Mouse (Mus musculus) neural tube, embryonic 14.5 days (tissue): ENCODE data around the gene Cpe. TPM values are rescaled to one million over a fixed set of nuclear protein-coding genes. Genes with fewer than 3 reads are reported as not detected.

Experiments
- ATAC-seq: fragments of 200-750 bp; cut with Nextera tagmentation; 2 replicates; pipeline ENCODE4 v1.8.0; 2017; ENCODE audit warnings: low read depth, mild to moderate bottlenecking, moderate TSS enrichment, moderate library complexity
- H3K27ac ChIP-seq: fragments of 300-500 bp; sonication (generic); 2 replicates; pipeline ENCODE4 v1.5.1; 2014; ENCODE audit warnings: low read depth, mild to moderate bottlenecking, control low read depth, low read length, moderate library complexity, mixed read lengths
- H3K27me3 ChIP-seq: fragments of 300-500 bp; sonication (generic); 2 replicates; pipeline ENCODE4 v1.6.1; 2014; ENCODE audit warnings: low read length; ENCODE audit not compliant: control insufficient read depth, insufficient read depth
- H3K36me3 ChIP-seq: fragments of 300-500 bp; sonication (generic); 2 replicates; pipeline ENCODE4 v1.6.1; 2014; ENCODE audit warnings: low read length, mixed read lengths; ENCODE audit not compliant: control insufficient read depth, insufficient read depth
- H3K4me1 ChIP-seq: fragments of 300-500 bp; sonication (generic); 2 replicates; pipeline ENCODE4 v1.6.1; 2014; ENCODE audit warnings: low read length; ENCODE audit not compliant: control insufficient read depth, insufficient read depth
- H3K4me2 ChIP-seq: fragments of 300-500 bp; sonication (generic); 2 replicates; pipeline ENCODE4 v1.6.1; 2014; ENCODE audit warnings: mild to moderate bottlenecking, low read depth, low read length, control low read depth
- H3K4me3 ChIP-seq: fragments of 300-500 bp; sonication (generic); 2 replicates; pipeline ENCODE4 v1.5.1; 2014; ENCODE audit warnings: low read depth, low read length, control low read depth, mixed read lengths
- H3K9ac ChIP-seq: fragments of 300-500 bp; sonication (generic); replicated peaks from 2 replicates; pipeline ENCODE4 v1.6.1; 2014; ENCODE audit warnings: low read depth, mild to moderate bottlenecking, control low read depth, low read length, mixed read lengths
- H3K9me3 ChIP-seq: fragments of 300-500 bp; sonication (generic); 2 replicates; pipeline ENCODE4 v1.6.1; 2016; ENCODE audit warnings: low read length; ENCODE audit not compliant: control insufficient read depth
- WGBS: fragments of 180-500 bp; shearing (Covaris S2); extraction: QIAGEN DNeasy Blood & Tissue Kit; methylation state at CpG from one replicate; pipeline ENCODE4 v1.1.7; 2014; 5-methylcytosine and 5-hydroxymethylcytosine counted together
- polyA plus RNA-seq: library from polyadenylated mRNA; unstranded; fragments of >200 nt; fragmentation: Nextera tagmentation; extraction: Ambion mirVana; gene quantifications from 2 replicates; pipeline ENCODE4 v1.2.1, GENCODE M21; 2014

Gene Cpe
- polyA plus RNA-seq, 1 experiment from 2014 or later, result 826 TPM

GRCm38 (mm10) chr8:64665563-64665962 is 27.3 kb downstream of the Cpe start:
- H3K9me3 ChIP-seq, result no peaks in the 10 kb centered on the region
- no peak overlapping the region for H3K4me3 ChIP-seq
- no peak overlapping the region for H3K4me2 ChIP-seq
- no peak for ATAC-seq
- no peaks in the 10 kb centered on the region for H3K36me3 ChIP-seq
- H3K9ac ChIP-seq, result no peak overlapping the region
- WGBS, result 71% methylated on average over 3 of the region's 3 CpGs
- no peaks in the 10 kb centered on the region for H3K27me3 ChIP-seq
- no peaks in the 10 kb centered on the region for H3K4me1 ChIP-seq
- H3K27ac ChIP-seq, result no peak overlapping the region

DNA sequence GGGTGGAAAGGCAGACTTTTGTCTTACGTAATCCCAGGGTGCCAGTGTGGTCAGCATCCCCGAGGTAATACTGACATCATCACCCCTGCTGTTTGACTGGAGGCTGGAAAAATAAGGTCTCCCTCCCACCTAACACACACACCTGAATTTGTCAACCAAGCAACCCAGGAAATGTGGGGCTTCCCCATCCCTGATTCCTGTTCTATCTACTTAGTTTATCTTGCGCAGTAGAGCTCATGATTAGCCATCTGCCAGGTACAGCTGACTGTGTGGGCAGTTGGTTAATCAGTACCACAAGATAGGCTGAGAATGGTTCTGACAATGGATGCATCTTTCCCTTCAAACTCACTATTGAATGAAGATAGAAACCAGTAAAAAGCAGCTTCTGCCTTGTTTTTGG is 28.0 kb downstream of the Cpe start:
- Histone ChIP-seq H3K4me1 (no peaks in the 10 kb centered on the region), H3K36me3 (no peaks in the 10 kb centered on the region), H3K27ac (no peak overlapping the region), H3K4me2 (no peak overlapping the region), H3K27me3 (no peaks in the 10 kb centered on the region), H3K9me3 (no peaks in the 10 kb centered on the region), H3K9ac (no peak overlapping the region), H3K4me3 (no peak overlapping the region)
- no peak for ATAC-seq
- 67% methylated on average over 3 of the region's 3 CpGs for WGBS

DNA sequence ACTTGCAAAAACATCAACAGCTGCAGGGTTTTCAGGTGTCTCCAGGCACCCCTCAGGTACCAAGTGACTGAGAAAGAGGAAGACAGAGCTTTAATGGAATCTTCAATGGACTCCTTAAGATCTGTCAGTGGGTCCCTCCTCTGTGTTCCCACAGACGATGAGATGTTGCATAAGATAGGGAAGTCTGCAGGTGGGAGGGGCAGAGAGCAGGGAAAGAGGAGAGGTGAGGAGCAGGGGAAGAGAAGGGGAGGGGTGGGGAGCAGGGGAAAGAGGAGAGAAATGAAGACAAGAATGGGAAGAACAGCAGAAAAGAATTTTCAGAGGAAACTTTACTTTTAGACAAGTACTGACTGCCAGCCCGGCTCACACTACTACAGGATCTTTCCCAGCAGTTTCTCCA is 28.5 kb downstream of the Cpe start:
- no peaks in the 10 kb centered on the region for H3K4me1 ChIP-seq
- no peaks in the 10 kb centered on the region for H3K27me3 ChIP-seq
- no peaks in the 10 kb centered on the region for H3K9me3 ChIP-seq
- WGBS, result 48% methylated on average over 2 of the region's 2 CpGs
- H3K4me2 ChIP-seq, result no peak overlapping the region
- H3K36me3 ChIP-seq, result no peaks in the 10 kb centered on the region
- ATAC-seq, result no peak
- no peak overlapping the region for H3K9ac ChIP-seq
- H3K4me3 ChIP-seq, result no peak overlapping the region
- H3K27ac ChIP-seq, result no peak overlapping the region

- no peaks in the 10 kb centered on the region for H3K4me1 ChIP-seq
- no peak overlapping the region for H3K4me2 ChIP-seq
- H3K27ac ChIP-seq, result no peak overlapping the region
- H3K27me3 ChIP-seq, result no peaks in the 10 kb centered on the region
- no peak overlapping the region for H3K9ac ChIP-seq
- H3K36me3 ChIP-seq, result no peaks in the 10 kb centered on the region
- no peak overlapping the region for H3K4me3 ChIP-seq
- no peak; the same call in 1 of the 2 replicates for ATAC-seq
- no peaks in the 10 kb centered on the region for H3K9me3 ChIP-seq
- WGBS, result 77% methylated on average over 5 of the region's 5 CpGs
Observed at GRCm38 (mm10) chr8:64659097-64659496, 33.8 kb downstream of the Cpe start.

GRCm38 (mm10) chr8:64657980-64658401 is 34.9 kb downstream of the Cpe start:
- Histone ChIP-seq H3K9ac (no peak overlapping the region), H3K36me3 (no peaks in the 10 kb centered on the region), H3K4me2 (no peak overlapping the region), H3K4me3 (no peak overlapping the region), H3K27ac (no peak overlapping the region), H3K27me3 (no peaks in the 10 kb centered on the region), H3K9me3 (no peaks in the 10 kb centered on the region), H3K4me1 (no peaks in the 10 kb centered on the region)
- WGBS, result 61% methylated on average over 4 of the region's 4 CpGs
- ATAC-seq, result no peak

GRCm38 (mm10) chr8:64657517-64657916 is 35.3 kb downstream of the Cpe start:
- Histone ChIP-seq H3K4me1 (no peaks in the 10 kb centered on the region), H3K27me3 (no peaks in the 10 kb centered on the region), H3K9ac (no peak overlapping the region), H3K9me3 (no peaks in the 10 kb centered on the region), H3K27ac (no peak overlapping the region), H3K4me3 (no peak overlapping the region), H3K36me3 (no peaks in the 10 kb centered on the region), H3K4me2 (no peak overlapping the region)
- ATAC-seq, result no peak
- 21% methylated on average over 7 of the region's 7 CpGs for WGBS

DNA sequence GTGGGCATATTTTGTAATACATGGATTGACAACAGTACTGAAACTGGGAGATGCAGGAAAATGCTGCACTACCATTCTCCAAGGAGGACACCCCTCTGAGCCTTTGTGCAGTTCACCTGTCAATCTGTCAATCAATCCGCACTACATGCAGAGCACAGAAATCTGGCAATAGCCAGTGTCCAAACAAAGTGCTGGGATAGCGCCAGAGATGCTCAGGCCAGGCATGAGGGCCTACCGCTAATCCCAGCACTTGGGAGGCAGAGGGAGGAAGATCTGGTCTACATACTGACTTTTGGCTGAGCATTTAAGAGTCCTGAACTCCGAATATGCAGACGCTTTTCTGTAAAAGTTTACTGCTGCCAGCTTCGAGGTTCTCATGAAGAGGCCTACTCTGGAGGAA is 37.0 kb downstream of the Cpe start:
- no peak overlapping the region for H3K4me2 ChIP-seq
- ATAC-seq, result no peak
- H3K27ac ChIP-seq, result no peak overlapping the region

DNA sequence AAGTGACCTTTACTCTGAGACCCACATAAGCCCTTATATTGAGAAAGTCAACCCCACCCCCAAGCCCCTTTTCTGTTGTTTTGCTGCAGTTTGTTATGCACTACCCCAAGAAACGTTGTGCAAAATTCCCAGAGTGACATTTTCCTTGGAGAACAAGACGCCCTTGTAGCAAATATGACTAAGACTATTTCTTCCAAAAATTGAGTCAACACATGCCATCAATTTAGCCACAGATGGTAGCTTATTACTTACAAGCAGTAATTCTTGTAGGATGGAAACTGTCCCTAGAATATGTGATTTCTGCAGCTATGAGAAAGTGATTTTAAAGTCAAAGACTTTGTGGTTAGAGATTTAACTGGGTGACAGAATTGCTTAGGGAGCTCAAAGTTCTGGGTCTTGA is 37.8 kb downstream of the Cpe start:
- H3K9ac ChIP-seq, result no peak overlapping the region
- H3K4me1 ChIP-seq, result no peaks in the 10 kb centered on the region
- H3K27me3 ChIP-seq, result no peaks in the 10 kb centered on the region
- no peak overlapping the region for H3K4me3 ChIP-seq
- ATAC-seq, result no peak
- H3K27ac ChIP-seq, result no peak overlapping the region
- 80% methylated on average over 2 of the region's 2 CpGs for WGBS
- no peaks in the 10 kb centered on the region for H3K36me3 ChIP-seq
- no peaks in the 10 kb centered on the region for H3K9me3 ChIP-seq
- H3K4me2 ChIP-seq, result no peak overlapping the region

More for the DNA sequence above, 37.0 kb downstream of the Cpe start:
- 97% methylated on average over 6 of the region's 6 CpGs for WGBS
- Histone ChIP-seq H3K36me3 (no peaks in the 10 kb centered on the region), H3K9me3 (no peaks in the 10 kb centered on the region), H3K4me3 (no peak overlapping the region), H3K27me3 (no peaks in the 10 kb centered on the region), H3K4me1 (no peaks in the 10 kb centered on the region), H3K9ac (no peak overlapping the region)

GRCm38 (mm10) chr8:64652285-64652684 is 40.6 kb downstream of the Cpe start:
- no peak for ATAC-seq
- Histone ChIP-seq H3K9ac (no peak overlapping the region), H3K4me3 (no peak overlapping the region), H3K27ac (no peak overlapping the region), H3K9me3 (no peaks in the 10 kb centered on the region), H3K4me1 (no peaks in the 10 kb centered on the region), H3K27me3 (no peaks in the 10 kb centered on the region), H3K36me3 (no peaks in the 10 kb centered on the region), H3K4me2 (no peak overlapping the region)

DNA sequence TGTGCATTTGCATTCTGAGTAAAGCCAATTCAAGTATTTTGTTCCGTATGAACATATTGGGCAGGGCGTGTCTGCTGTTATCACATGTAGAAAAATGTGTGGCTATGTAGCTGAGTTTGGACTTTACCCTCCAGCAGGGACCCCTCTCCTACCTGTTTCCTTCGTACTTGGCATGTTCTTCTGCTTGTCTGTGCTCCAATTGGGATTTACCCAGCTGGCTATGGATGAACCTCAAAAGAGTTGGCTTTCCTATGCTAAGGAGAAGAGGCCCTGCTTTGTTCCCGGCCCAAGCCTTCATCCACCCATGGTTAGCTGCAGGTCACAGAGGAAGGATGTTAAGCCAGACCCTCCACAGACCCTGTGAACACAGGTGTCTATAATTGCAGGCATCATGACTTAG is 44.8 kb downstream of the Cpe start:
- Histone ChIP-seq H3K36me3 (no peaks in the 10 kb centered on the region), H3K4me1 (no peaks in the 10 kb centered on the region; the same call in 1 of the 2 replicates), H3K9ac (no peak overlapping the region), H3K4me2 (no peak overlapping the region), H3K27ac (no peak overlapping the region), H3K9me3 (no peaks in the 10 kb centered on the region), H3K27me3 (no peaks in the 10 kb centered on the region), H3K4me3 (no peak overlapping the region)
- 90% methylated on average over 4 of the region's 4 CpGs for WGBS
- no peak for ATAC-seq
